Mouse (Mus musculus) c-Kit-positive CD71-negative TER-119-negative erythroid progenitor cells, embryonic 14.5 days (primary cell): ENCODE results near the gene Rnf224.

ENCODE experiments used
- DNase-seq: peaks from one replicate; pipeline ENCODE4 v3.0.0-alpha.2; 2013; ENCODE audit warnings: low read depth

Gene Rnf224

GRCm38 (mm10) chr2:25255284-25255779 lies 18.7 kb upstream of the Rnf224 start, which contains the start of gene Tmem203:
Tmem203 (plus strand) TSS chr2:25255439.
- peak; percentile 87 for DNase-seq

GRCm38 (mm10) chr2:25252331-25252730 lies 15.7 kb upstream of the Rnf224 start:
- DNase-seq = no peak

GRCm38 (mm10) chr2:25246183-25247072 lies 9.8 kb upstream of the Rnf224 start, which contains the start of gene AL732309.1:
AL732309.1 (minus strand) TSS chr2:25246863.
- no peak for DNase-seq

GRCm38 (mm10) chr2:25244144-25244543 lies 7.6 kb upstream of the Rnf224 start:
- no peak for DNase-seq

DNA sequence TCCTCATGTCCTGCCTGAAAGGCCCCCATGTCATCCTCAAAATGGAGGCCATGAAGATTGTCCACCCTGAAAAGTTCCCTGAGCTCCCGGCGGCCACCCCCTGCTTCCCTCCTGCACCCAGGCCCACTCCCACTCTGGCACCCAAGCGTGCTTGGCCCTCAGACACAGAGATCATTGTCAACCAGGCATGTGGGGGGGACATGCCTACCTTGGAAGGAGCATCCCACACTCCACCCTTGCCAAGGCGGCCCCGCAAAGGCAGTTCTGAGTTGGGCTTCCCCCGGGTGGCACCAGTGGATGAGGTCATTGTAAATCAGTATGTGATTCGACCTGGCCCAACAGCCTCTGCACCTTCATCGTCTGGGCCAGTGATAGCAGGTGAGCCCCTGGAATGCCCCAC lies 6.8 kb upstream of the Rnf224 start:
- DNase-seq = no peak

DNA sequence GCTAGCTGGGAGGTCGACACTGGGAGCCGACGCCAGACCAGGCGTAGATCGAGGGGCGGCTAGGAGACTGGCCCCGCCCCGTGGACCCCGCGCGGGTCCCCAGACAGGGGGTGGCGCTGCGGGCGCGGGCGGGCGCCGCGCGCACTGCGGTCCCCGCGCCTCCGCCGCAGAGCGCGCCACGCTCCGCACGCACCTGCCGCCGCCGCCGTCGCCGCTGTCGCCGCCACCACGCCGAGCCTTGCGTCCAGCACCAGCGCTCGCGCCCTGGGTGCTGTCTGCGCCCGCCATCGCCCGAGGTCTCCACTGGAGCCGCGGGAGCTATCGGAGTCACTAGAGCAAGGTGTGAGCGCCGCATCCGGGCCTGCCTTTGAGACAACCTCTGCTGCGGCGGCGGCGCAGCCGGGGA lies 5.5 kb upstream of the Rnf224 start, which contains the start of the genes Rnf208 and Cysrt1:
Rnf208 (plus strand) TSS at position 155 of the 406 bp plus-strand sequence.
Cysrt1 (minus strand) TSS at position 352 of the 406 bp plus-strand sequence.
- no peak for DNase-seq

DNA sequence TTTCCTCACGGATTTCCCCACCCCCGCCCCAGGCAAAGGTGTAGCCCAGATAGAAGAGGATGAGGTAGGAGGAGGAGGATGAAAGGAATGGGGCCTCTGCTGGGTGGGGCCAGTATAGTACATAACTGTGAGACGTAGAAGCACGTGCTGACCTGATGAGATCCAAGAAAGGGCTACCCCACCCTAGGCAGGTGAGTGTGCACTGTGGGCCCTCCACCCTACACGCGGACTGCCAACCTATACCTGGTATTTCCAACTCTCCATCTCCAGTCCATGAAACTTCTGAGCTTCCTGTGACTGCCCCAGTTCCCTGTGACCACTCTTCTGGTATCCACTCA lies 4.8 kb upstream of the Rnf224 start:
- DNase-seq = no peak

- DNase-seq = no peak
Measured at GRCm38 (mm10) chr2:25240723-25241437, 4.3 kb upstream of the Rnf224 start.

GRCm38 (mm10) chr2:25240310-25240709 lies 3.7 kb upstream of the Rnf224 start:
- DNase-seq = no peak

DNA sequence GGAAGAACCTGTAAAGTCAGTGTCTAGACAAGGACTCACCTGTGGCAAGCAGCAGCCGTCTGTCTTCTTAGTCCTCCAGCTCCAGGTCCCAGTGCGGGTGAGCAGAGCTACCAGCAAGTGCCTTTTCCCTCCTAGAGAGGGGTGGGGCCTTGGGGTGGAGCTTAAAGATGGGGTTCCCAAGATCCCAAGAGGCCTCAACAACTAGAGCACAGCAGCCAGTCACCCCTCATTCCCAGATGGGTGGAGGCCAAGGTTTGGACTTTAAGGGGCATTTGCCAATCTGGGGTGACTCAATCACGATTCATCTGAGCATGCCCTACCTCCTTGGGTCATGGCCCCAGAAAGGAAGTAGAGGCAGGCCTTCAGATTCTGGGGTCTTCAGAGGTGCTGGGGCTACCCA lies 3.2 kb upstream of the Rnf224 start:
- no peak for DNase-seq

GRCm38 (mm10) chr2:25238106-25238505 lies 1.5 kb upstream of the Rnf224 start:
- no peak for DNase-seq

DNA sequence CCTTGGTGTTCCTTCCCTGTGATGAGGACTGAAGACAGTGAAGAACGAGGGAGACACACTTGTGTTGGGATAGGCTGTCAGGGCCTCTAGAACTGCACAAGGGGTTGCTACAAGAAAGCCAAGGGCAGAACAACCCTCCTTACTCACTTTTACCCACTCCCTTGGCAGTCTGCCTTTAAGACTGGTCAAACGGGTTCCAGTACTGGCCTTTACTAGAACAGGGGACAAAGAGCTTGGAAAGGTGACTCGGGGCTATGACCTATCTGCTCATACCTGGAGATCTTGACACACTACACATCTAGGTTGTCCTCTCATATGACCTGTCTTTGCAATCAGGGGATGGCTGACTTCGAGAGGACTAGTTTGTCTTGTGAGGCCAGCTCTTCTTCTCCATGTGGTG lies 935 bp upstream of the Rnf224 start:
- no peak for DNase-seq

- DNase-seq = no peak
Measured at GRCm38 (mm10) chr2:25234551-25235220, 1.9 kb downstream of the Rnf224 start.

DNA sequence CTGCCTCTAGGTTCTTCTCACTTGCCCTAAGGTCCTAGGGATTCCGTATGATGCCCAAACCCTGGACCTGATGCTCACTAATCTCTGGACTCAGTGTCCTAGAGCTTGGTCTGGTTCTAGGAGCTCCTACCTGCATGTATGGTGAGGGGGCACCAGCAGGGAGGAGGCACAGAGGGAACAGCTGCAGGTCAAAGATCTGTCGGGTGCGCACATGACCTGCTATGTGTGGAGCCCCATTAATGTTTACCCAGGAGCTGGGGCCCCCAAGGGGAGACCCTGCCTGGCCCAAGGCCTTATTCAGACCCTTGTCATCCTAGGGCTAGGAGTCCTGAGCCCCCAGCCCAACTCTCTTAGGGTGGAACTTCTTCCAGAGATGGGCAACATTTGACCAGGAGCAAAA lies 2.5 kb downstream of the Rnf224 start, which contains the start of gene Slc34a3:
Slc34a3 (minus strand) TSS at position 315 of the 400 bp plus-strand sequence.
- no peak for DNase-seq

DNA sequence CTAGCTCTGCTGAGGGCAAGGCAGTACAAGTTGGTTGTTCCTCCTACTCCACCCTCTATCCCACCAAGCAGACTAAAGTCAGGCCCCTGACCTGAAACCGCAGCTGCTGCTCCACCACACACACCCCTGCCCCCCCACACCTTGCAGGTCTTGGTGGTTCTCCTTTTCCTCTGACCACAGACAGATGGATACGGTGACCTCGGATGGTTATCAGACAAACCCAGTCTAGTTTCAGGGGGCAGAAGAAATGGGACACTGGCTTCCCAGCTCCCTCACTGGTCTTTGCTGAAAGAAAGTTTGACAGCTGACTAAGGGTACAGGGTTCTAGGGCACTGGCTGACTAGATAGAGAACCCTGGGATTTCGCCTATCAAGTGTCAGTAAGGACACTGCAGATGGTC lies 3.2 kb downstream of the Rnf224 start:
- DNase-seq = peak; percentile 39

GRCm38 (mm10) chr2:25231038-25231437 lies 5.5 kb downstream of the Rnf224 start:
- no peak for DNase-seq

- no peak for DNase-seq
Measured at GRCm38 (mm10) chr2:25230581-25230980, 6.0 kb downstream of the Rnf224 start.

DNA sequence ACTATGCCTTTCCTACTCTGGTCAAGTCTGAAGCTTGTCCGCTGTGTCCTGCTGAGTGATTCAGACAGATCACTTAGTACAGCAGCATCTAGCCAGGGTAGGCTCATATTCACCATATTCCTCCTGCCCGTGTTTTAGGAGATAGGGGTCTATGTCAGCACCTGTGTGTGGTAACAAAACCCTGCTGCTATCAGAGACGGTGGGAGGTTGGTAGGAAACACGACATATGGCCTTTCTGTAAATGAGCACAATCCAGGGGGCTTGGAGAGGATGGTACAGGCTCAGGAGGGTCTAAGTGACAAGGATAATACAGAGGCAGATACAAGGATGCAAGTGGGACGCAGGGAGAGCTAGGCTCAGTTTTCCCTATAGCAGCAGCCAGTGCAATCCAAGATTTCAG lies 7.0 kb downstream of the Rnf224 start:
- DNase-seq = no peak

DNA sequence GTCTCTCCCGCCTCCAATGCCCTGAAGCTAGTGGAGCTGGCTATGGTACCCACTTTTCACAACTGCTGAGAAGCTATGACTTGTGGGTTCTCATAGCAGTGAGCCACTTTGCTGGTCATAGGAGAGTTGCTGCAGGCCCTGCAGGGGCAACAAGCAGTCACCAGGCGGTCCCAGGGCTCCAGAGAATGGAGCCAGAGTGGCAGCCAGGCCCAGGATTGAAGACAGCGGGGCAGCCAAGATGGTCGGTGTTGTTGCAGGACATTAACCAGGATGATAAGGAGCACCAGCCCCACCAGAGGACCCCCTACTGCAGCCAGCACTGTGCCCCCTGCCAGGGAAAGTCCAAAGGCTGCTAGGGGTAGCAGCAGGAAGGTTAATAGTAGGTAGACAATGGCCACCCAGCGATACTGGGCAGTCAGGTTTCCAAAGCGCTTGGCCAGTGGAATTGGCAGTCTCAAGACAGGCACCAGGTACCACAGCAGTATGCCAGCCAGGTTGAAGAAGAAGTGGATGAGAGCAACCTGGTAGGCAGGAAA lies 7.5 kb downstream of the Rnf224 start:
- no peak for DNase-seq

GRCm38 (mm10) chr2:25228431-25228889 lies 8.1 kb downstream of the Rnf224 start:
- DNase-seq = peak; percentile 90

GRCm38 (mm10) chr2:25227406-25227805 lies 9.2 kb downstream of the Rnf224 start:
- DNase-seq = no peak

- DNase-seq = no peak
Measured at GRCm38 (mm10) chr2:25226864-25227263, 9.7 kb downstream of the Rnf224 start.
